Mouse (Mus musculus) CD4-positive, CD25-positive, alpha-beta regulatory T cell, adult 4 months (primary cell): ENCODE measurements around the gene Wdr92. TPM values are rescaled to one million over a fixed set of nuclear protein-coding genes. Genes with fewer than 3 reads are reported as not detected.
A peak's percentile ranks its signal among the peaks of the same experiment; 100 is the strongest.

Experiments used
- ATAC-seq: one replicate; pipeline ENCODE4 v1.8.0; 2017
- polyA plus RNA-seq, 2 experiments: library from polyadenylated mRNA; unstranded; fragments of 100-300 nt; shearing (Covaris generic); gene quantifications; one replicate each; pipeline ENCODE4 v1.2.1; 2017

Gene Wdr92
- 10 to 100 TPM; 24.7 to 29.2 TPM for polyA plus RNA-seq

DNA sequence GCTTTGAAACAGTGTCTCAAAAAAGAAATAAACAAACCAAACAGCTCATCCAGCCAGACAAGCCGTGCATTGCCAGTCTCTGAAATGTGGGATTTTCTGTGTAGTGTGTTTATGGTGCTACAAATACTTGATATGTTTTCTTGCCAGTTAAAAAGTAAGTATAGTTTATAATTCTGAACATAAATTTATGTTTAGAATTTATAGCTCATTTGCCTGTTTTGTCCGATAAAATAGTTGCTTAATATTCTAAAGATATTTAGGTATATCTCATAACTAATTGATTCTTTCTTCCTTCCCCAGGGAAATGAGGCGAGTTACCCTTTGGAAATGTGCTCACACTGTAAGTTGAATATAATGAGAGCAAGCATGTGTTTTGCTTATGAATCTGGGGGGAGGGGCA, at the start of gene Wdr92:
Gene Wdr92, plus strand, starts transcription at position 301 of the 400 bp plus-strand sequence.
- ATAC-seq: no peak

DNA sequence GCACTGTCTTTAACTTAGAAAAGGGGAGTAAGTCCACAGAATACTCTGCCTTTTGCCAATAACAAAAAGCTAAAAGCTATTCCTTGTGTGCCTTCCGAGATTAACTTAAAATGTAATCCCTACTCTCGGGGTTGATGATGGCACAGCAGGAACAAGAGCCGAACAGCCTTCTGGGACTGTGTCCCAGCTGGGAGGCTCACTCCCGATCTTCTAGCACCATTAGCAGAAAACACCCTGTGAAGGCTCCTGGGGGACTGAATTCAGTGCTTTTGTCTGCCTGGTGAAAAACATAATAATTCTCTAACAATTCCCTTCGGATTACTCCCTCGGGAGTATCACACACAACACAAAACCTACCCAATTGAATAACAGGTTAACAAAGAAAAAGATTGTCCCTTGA, 46.3 kb upstream of the Wdr92 start:
- no peak for ATAC-seq

DNA sequence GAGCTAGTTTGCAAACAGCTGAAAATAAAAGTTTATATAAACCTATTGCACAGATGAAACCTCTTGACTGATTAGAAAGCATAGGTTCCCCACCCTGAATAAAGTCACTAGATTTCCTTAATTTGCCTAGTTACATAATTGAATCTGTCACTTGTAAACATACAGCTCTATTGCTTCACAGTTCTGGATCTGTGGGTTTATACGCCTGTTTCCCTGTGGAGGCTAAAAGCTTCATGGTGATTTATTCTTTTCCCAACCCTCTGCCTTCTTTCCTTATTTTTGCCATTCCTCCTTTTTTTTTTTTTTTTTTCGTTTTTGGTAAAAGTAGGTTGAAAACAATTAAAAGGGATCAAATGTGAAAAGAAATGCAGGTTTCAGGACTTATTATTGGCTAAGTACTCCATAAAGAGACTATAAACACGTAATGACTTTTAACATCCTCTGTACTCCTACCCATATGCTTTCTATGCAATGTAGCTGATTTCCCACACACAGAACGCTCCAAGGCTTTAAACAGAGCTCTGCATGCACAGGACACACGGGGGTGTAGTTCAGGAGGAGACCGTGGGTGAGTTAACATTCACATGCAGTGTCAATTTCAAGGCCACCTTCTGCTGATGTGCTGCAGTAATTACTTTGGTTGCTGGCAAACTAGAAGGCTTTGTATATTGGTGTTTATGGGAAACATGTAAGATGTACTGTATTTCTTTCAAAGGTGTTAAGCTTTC, 43.4 kb upstream of the Wdr92 start:
- no peak for ATAC-seq

DNA sequence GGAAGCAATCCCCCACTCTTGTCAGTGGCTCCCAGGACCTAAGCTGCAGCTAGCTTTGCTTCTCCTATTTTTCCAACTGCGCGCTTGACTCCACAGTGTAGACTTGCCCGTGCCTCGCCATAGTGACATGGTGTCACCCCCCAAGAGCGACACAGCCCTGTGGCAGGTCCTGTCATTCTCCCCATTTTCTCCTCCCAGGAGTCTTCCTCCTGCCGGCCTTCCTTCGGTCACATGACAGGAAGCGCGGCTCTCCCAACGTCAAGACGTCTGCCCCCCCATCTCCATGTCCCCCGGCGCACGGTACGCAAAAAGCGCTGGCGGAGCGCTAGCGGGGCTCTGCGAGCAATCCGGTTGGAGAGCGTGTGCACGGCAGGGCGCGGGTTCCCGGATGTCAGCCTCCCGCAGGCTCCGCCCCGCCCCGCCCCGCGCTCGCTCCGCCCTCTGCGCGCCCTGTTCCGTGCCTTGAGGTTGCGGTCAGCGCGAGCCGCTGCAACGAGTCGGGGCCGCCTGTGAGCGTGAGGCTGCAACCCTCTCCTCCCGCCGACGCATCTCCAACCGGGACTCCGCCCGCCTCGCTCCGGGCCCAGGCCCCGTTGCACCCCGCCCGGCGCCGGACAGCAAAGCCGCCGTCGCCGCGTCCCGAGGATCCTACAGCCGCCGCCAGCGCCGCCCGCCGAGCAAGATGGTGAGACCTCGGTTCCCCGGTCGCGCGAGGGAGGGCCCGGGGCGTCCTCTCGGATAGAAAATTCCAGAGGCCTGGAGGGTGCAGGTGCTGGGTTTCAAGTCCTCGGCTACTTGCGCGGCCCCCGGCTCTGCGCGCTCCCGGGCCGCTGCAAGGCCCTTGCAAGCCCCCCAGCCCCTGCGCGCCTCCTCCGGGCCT, 22.8 kb upstream of the Wdr92 start, which contains the start of gene Ppp3r1:
Gene Ppp3r1, plus strand, starts transcription at position 406 of the 880 bp plus-strand sequence.
- ATAC-seq: peak; percentile 84

DNA sequence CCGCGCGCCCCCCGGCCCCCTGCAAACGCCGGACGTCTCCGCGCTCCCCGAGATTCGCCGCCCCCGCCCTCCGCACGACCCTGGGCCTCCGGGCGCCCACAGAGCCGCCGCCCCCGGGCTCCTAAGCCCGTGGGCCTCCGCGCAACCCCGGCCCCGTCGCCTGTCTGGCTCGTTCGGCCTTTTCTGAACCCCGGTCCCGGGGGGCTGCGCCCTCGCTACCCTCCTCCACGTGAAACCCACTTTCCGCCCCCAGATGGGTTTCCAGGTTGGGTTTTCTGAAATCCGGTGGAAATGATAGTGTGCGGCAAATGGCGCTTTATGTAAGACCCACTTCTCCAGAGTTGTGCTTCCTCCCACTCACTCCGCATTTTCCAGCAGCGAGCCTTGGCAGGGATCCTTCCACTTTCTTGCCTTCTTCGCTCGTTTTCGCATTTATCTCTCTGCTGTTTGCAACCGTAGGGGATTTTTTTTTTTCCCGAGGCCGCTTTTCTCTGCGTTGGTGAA, 22.1 kb upstream of the Wdr92 start:
- peak; percentile 14 for ATAC-seq

DNA sequence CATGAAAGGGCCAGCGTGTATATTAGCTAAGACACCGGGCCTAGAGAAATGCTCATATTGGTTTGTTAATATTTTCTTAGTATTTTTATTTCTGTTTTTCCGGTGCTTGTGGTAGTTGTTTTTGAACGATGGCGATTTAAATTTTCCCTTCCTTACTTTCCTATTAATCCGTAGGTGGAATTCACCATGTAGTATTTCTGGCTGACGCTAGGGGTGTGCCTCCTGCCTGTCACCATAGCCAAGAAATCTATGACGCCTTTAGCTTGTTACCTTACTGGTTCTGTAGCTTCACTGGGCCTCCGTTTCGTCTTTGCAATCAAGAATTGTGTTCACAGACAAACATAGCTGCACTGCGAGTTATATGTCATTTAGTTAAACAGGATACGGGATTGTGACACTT, 21.7 kb upstream of the Wdr92 start:
- peak; percentile 70 for ATAC-seq

DNA sequence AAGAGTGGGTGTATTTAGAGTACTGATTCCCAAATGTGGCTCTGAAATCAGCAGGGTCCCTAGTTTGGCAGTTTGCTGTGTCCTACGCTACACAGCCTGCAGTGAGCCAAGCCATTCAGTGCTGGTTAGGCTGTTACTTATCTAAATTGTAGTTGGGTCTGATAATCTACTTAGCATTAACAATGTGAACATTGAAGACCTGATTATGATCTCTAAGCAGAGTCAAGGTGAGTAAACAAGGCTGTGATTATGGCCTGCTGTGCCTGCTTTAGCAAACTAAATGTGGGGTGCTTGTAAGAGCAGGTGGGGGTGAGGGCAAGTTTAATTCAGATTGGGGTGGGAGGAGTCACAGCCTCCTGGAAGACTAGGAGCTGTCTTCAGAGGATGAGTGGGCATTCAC, 18.0 kb upstream of the Wdr92 start:
- ATAC-seq: no peak

DNA sequence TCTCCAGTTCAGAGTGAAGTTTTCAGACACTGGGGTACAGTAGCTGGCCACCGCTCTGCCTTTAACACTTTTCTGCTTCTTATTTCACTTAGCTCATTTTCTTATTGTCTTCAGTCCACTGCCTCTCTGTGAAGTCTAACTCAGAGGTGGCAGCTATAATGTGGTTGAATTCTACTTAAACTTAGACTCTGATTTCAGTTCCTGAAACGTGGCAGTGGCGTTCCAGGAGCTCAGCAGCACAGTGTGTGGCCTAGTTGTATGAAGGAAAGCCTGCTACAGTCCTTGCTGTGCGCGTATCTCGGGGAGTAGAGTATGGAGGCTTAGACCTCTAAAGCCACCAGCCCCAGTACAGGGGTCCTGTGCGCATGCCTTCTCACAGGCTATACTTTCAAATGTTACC, 15.3 kb upstream of the Wdr92 start:
- ATAC-seq: no peak

DNA sequence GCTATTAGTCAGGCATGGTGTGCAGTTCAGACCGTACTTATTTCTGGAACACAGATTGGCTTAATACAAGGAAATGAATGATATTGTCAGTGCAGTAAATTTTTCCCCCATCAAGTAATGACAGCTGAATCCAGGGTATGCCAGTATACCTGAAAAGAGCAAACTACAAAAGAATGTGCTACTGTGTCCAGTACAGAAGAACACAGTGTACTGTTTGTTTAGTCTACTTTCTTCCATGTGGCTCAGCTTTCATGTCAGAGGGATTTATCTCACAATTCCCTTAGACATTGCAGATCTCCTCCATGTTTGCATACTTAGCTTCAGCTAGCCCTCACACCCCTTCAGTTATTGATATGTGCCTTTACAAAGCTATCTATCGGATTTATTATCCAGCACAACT, 12.6 kb upstream of the Wdr92 start:
- ATAC-seq: no peak

DNA sequence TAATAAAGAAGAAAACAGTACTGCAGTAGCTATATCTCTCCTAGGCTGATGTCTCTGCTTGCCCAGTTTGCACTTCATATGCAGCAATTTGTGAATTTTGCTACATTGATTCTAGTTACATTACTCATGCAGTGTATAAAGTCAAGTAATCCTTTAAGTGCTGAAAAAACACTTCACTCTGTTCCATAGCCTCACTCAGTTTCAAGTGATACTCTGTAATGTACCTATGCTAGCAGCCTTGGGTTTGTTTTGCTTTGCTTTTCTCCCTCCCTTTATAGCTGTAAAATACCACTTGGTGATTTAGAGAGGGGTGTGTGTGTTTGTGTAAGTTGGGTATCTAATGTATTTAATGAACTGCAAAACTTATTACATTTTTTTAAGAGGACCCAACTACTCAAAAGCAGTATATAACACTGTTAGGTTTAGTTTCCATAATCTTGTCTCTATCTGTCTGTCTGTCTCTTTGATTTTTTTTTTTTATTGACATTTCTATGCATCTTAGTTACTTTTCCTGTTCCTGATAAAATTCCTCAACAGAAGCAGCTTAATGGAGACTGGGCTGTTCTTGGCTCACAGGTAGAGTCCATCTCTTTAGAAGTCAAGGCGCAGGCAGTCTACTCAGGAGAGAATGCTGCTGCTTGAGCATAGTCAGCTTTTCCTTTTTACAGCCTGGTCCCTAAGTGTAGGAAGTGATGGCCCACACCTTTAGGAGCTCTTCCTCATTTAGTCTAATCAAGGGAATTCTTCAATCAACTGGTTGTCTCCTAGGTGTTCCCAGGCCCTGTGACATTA, 10.8 kb upstream of the Wdr92 start:
- no peak for ATAC-seq

DNA sequence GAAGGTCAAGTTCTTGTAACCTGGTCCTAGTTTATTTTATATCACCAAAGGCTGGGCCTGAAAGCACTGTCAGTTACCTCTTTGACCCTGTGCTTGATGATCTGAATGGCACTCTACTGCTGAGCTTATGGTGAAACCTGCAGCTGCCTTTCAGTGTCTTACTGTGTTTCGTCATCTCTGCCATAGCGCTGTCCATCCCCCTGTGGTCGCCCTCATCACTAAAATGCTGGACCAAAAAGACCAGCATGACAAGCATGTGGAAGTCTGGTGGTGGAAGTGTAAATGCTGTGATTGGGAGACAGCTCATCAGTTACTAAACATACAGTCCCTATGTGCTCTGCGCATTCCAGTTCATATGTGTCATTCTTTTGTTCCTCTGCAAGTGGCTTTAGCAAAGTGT, 9.6 kb upstream of the Wdr92 start:
- ATAC-seq: no peak

DNA sequence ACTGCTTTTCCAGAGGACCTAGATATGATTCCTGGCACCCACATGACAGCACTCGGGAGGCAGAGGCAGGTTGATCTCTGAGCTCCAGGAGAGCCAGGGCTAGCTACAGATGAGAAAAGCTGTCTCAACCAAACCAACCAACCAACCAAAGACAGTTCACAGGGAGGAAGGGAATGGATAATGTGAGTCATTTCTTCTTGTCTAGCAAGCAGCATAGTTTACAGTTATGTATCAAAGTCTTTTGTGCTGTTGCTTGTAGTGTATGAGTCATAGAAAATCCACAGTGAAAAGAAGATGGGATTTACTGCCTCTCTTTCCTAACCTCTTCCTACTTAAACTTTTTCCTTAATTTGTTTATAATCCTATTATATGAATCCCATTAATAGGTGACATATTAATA, 5.3 kb upstream of the Wdr92 start:
- ATAC-seq: peak; percentile 65

DNA sequence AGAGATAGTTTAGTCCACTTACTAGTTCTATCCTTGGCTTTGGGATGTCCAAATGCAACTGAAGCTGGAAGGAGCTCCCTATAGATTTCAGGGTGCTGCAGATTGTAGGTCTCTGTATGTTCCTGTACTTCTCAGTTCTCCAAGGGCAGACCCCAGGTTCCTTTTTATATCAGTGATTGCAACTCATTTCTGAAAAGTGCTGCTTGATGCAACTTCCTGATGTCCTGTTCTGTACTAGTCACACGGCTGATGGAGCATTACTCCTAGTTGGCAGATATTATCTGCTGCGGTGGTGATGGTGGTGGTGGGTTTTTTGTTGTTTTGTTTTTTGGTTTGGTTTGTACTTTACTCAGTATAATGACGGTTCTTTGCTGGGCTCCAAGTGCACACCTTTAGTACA, 1.2 kb upstream of the Wdr92 start:
- ATAC-seq: no peak

DNA sequence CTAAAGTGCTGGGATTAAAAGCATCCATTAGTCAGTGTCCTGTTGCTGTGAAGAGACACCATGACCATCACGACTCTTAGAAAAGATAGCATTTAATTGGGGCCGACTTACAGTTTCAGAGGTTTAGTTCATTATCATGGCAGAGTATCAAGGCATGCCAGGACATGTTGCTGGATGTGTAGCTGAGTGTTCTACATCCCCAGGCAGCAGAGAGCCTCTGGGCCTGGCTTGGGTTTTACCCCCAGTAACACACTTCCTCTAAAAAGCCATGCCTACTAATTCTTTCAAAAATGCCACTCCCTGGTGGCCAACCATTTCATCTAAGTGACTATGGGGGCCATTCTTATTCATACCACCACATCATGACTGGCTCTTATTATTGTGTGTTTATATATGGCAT, 1.3 kb downstream of the Wdr92 start:
- ATAC-seq: no peak

DNA sequence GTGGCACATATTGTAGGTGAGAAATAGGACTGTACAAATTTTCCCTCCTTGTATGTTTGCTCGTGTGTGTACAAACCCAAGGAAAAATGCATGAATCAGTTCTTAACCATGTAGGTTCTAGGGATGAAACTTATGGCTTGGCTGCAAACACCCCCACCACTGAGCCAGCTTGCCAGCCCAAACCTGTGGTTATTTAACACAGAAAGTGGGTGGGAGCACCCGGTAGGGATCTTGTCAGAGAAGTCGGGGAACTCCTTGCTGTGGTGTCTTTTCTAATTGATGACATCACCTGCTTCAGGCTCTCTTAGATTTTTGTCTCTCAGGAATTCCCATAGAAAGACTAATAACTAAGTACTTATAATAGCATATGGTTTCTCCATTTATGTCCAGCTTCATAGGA, 5.7 kb downstream of the Wdr92 start:
- no peak for ATAC-seq

DNA sequence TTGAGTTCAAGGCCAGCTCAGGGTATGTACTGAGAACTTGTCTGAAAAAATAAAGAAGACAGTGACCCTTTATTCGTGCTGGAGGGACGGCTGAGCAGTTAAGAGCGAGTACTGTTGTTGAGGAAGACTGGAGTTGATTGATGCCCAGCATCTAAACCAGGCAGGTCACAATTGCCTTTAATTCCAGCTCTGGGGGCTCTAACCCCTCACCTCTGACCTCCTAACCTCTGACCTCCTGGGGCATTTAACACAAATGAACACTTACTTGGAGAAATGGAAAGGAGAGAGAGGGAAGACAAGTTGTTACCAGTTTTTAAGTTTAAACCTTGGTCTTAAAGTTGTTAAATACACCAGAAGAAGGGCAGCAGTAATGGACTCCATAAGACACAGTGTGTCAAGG, 6.9 kb downstream of the Wdr92 start:
- ATAC-seq: no peak

DNA sequence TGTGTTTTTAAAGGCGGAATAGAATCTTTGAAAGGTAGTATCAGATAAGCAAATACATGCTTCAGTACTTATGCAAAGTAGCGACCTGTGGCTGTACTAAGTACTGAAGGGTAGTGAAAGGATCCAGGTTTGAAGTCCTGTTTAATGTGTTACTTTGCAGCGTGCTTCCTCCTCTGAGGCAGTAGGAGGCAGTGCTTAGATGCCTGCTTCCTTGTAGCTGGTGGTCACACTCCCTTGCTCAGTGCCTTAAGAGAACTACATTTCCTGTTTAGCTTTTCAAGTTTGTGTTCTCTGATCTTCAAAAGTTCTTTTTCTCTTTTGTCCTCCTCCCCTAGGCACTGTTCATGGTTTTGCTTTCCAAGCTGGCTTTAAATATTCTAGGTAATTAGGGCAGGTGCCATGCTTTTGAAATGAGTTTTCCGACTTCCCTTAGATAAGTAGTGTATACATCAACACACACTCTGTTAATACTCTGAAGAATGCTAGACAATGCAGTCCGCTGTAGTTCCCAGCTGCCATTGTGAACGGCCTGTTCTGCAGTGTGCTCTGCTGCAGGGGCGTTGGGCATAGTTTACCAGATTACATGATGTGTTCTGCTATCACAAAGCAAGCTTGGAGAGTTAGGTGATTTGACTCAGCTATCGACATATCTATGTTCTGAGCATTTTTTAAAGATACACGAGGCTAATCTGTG, 10.4 kb downstream of the Wdr92 start:
- ATAC-seq: peak; percentile 92

DNA sequence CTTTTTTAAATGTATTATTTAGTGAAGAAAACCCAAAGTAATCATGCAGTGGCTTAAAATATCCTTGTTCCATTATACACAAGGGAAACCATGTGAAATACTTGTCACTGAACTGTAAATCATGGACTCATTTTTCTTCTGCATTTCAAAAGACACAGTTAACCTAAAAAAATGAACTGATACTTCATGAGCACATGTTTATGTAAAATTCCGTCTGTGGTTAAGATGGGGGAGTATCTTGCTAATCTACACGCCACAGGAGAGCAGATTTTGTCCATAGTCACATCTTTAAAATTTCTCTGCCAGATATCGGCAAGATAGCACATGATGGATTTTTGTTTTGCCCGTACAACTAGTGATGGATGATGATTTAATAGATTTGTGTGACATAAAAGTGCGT, 17.3 kb downstream of the Wdr92 start:
- no peak for ATAC-seq

DNA sequence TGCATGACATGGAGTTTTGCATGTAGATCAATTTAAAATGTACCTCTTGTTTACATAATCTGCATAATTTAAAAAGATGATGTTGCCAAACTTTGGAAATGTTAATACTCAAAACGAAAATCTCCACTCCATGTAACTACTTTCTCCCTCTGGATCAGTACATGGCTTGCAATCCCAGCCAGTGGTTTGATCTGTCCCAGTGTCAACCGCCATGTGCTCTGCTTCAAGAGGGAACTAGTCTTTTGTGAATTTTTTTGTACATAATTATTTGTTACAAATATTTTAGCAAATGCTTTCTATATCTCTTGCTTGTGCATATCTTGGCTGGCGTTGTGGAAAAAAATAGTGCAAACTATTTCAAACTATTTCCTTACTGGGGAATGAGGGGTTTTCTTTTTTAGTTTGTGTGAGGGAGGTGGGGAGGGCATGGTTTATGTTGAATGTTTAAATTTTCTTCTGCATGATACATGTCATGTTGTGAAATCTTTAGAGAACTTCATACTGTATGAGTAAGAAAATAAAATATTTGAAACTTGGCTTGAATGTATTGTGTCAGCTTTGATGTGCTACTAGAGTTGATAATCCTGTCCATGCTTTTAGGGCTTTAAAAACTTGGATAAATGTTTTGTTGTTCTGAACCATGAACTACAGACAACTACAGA, 18.1 kb downstream of the Wdr92 start:
- ATAC-seq: no peak

DNA sequence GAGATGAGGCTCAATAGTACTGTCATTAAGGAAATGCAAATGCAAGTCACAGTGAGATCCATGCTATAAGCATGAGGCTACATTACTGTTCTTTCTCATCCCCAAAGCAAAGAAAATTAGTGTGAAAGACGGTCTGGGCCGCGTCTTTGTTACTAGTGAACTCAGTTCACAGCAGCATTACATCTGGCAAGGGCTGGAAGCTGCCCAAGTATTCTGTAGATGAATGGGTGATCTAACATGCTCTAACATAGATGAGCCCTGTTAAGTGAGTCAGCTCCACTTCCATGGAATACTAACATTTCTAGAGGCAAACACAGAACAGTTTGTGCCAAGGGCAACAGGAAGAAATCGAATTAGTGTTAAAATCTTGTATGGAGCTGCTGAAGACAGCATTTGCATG, 19.0 kb downstream of the Wdr92 start:
- ATAC-seq: no peak

DNA sequence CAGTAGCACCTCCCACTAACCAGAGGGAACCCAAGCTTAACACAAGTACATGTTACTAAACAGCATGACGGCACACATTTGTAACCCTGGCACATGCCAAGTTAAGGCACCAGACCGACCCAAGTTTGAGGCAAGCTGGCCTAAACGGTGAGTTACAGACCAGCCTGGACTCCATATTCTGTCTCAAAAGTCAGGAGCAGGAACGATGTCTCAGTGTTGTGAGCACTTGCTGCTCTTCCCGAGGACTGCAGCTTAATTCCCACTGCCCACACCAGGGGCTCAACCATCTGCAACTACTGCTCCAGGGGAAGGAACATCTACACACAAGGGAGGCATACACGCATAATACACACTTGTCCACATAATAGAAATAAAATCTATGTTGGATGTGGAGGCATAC, 20.6 kb downstream of the Wdr92 start:
- ATAC-seq: no peak
